19 mouse cellular contexts compared by ENCODE assay signal in genomic region chr6:117219300-117219680, GRCm38 (mm10). TPM values are rescaled to one million over a fixed set of nuclear protein-coding genes. Genes with fewer than 3 reads are reported as not detected.
DNase-seq lines count a peak whose midpoint lies in the region; ATAC-seq and TF ChIP-seq lines count a peak whose summit lies in the region.
"Had no signal": no experiment of that assay in that cellular context is flagged by ENCODE, and none has a peak within 500 bp of the region (broad histone marks: within the 10 kb centered on the region; RNA-seq: fewer than 3 reads in every experiment).

No protein-coding gene starts in this region.

- H3K9ac ChIP-seq in embryonic facial prominence, embryonic 11.5 days (replicated peaks; ENCODE audit: low read length), result no peak overlapping the region
- H3K9ac ChIP-seq: hindbrain, embryonic 13.5 days; liver, embryonic 14.5 days; neural tube, embryonic 13.5 days had no signal

- no peak overlapping the region for H3K4me2 ChIP-seq in embryonic facial prominence, embryonic 11.5 days (ENCODE audit: low read depth, low read length)
- H3K4me2 ChIP-seq: heart, embryonic 11.5 days; hindbrain, embryonic 13.5 days; midbrain, embryonic 11.5 days; neural tube, embryonic 13.5 days had no signal

- 33% methylated on average over 3 of the region's 3 CpGs for WGBS in embryonic facial prominence, embryonic 11.5 days
- whole genome bisulfite sequencing in limb, embryonic 10.5 days, result 59% methylated on average over 3 of the region's 3 CpGs

- intact Hi-C loops in heart, postnatal 10 days (cut with DNase I), result no loop called here

- peak overlapping the region; percentile 68; the same call in 1 of the 2 replicates for H3K27ac ChIP-seq in layer of hippocampus, adult 2 months
- no peak overlapping the region for H3K27ac ChIP-seq in embryonic facial prominence, embryonic 11.5 days (replicated peaks; ENCODE audit: low read depth, low read length)
- peak overlapping the region; percentile 67 for H3K27ac ChIP-seq in limb, embryonic 10.5 days
- H3K27ac ChIP-seq: hindbrain, embryonic 13.5 days; liver, embryonic 14.5 days; neural tube, embryonic 13.5 days had no signal

- H3K36me3 ChIP-seq in embryonic facial prominence, embryonic 11.5 days (replicated peaks; ENCODE audit: control insufficient read depth, insufficient read depth, low read depth, low read length), result no peaks in the 10 kb centered on the region
- H3K36me3 ChIP-seq in limb, embryonic 10.5 days, result no peaks in the 10 kb centered on the region
- H3K36me3 ChIP-seq: hindbrain, embryonic 13.5 days; neural tube, embryonic 13.5 days had no signal

- no peak for ATAC-seq in embryonic facial prominence, embryonic 11.5 days (replicated peaks; ENCODE audit: insufficient number of reproducible peaks, low FRiP score, low TSS enrichment, low read depth)
- ATAC-seq: intestine, postnatal 0 days; lung, postnatal 0 days had no signal

- TF ChIP-seq CTCF in layer of hippocampus, adult 2 months (conservative IDR thresholded peaks at IDR 0.05), result no peak

- peak; percentile 9 for DNase-seq in heart, adult 11 months
- no peak for DNase-seq in heart, postnatal 10 days
- no peak for DNase-seq in layer of hippocampus, adult 2 months (ENCODE audit: low spot score in 2 of 2)
- DNase-seq in layer of hippocampus, adult 9-10 months (ENCODE audit: low spot score), result no peak
- peak; percentile 54 for DNase-seq in embryonic facial prominence, embryonic 11.5 days (ENCODE audit: low spot score)
- DNase-seq in limb, embryonic 10.5 days (ENCODE audit: low spot score), result no peak
- DNase-seq in B cell, adult 2 months, result no peak
- DNase-seq: adrenal gland, postnatal 10 days; gastrocnemius, postnatal 14 days; heart, postnatal 14 days; thymus, postnatal 25 days had no signal

- no peak overlapping the region for H3K4me3 ChIP-seq in layer of hippocampus, adult 2 months
- H3K4me3 ChIP-seq in embryonic facial prominence, embryonic 11.5 days (ENCODE audit: low read depth, low read length), result no peak overlapping the region
- H3K4me3 ChIP-seq in limb, embryonic 10.5 days, result no peak overlapping the region
- H3K4me3 ChIP-seq: hindbrain, embryonic 13.5 days; neural tube, embryonic 13.5 days had no signal

- H3K9me3 ChIP-seq in embryonic facial prominence, embryonic 11.5 days (replicated peaks; ENCODE audit: control insufficient read depth, low read length), result no peaks in the 10 kb centered on the region
- H3K9me3 ChIP-seq in limb, embryonic 10.5 days (replicated peaks), result no peaks in the 10 kb centered on the region
- H3K9me3 ChIP-seq: hindbrain, embryonic 13.5 days; neural tube, embryonic 13.5 days had no signal

- peaks cover 3% of the 10 kb centered on the region for H3K4me1 ChIP-seq in embryonic facial prominence, embryonic 11.5 days (ENCODE audit: control insufficient read depth, insufficient read depth, low read length)
- H3K4me1 ChIP-seq in limb, embryonic 10.5 days, result peaks cover 30% of the 10 kb centered on the region
- H3K4me1 ChIP-seq: hindbrain, embryonic 13.5 days; neural tube, embryonic 13.5 days had no signal

- H3K27me3 ChIP-seq in embryonic facial prominence, embryonic 11.5 days (ENCODE audit: control insufficient read depth, insufficient read depth, low read length), result no peaks in the 10 kb centered on the region
- H3K27me3 ChIP-seq in limb, embryonic 10.5 days (ENCODE audit: low read depth, poor library complexity, severe bottlenecking), result 0 out of 2 replicates have a peak, but pooled peaks cover under 1% of the 10 kb centered on the region
- H3K27me3 ChIP-seq: hindbrain, embryonic 13.5 days; neural tube, embryonic 13.5 days; Patski had no signal

RNA-seq across cellular contexts. Expression of gene Cxcl12, which starts 51.0 kb away (rescaled TPM):
- total RNA-seq in heart, postnatal 10 days (2021), result 100 to 1,000 TPM; 147 to 151 TPM
- 10 to 100 TPM; 41.1 to 45.2 TPM for total RNA-seq in layer of hippocampus, adult 2 months (2021)
- polyA plus RNA-seq in embryonic facial prominence, embryonic 11.5 days (2014; fragmentation: Nextera tagmentation; extraction: Ambion mirVana), result 147 TPM in 2 replicates
- polyA plus RNA-seq in limb, embryonic 10.5 days (2016; fragmentation: Nextera tagmentation; extraction: Ambion mirVana), result 44.7 and 74.6 TPM in 2 replicates

Comparison
In these comparisons a context has a peak if more than half of its experiments do, and no peak if none do; other contexts are left out.
1. DNase-seq: peak in heart, adult 11 months (single experiment) and embryonic facial prominence, embryonic 11.5 days (single experiment); none in heart, postnatal 10 days (0 of 2), layer of hippocampus, adult 2 months (0 of 2), layer of hippocampus, adult 9-10 months (single experiment), limb, embryonic 10.5 days (single experiment) and B cell, adult 2 months (0 of 2).